Mouse (Mus musculus) kidney, adult 2 months (tissue): ENCODE data around the gene Rnase13.

Experiments
- CTCF ChIP-seq: fragments of 200-500 bp; conservative IDR thresholded peaks from 2 replicates; pipeline ENCODE4 v1.5.1; 2011; ENCODE audit warnings: low read depth, mild to moderate bottlenecking, control low read depth, low read length, moderate library complexity, mixed read lengths; ENCODE audit not compliant: insufficient read depth, insufficient read length
- POLR2A ChIP-seq: fragments of 200-500 bp; IDR thresholded peaks from one replicate; pipeline ENCODE4 v1.6.1; 2011; ENCODE audit warnings: low read depth, low read length, control low read depth

GRCm38 (mm10) chr14:51893094-51893794 is 29.3 kb downstream of the Rnase13 start:
- no peak for TF ChIP-seq CTCF
- TF ChIP-seq POLR2A: no peak
